In the genomic region with DNA sequence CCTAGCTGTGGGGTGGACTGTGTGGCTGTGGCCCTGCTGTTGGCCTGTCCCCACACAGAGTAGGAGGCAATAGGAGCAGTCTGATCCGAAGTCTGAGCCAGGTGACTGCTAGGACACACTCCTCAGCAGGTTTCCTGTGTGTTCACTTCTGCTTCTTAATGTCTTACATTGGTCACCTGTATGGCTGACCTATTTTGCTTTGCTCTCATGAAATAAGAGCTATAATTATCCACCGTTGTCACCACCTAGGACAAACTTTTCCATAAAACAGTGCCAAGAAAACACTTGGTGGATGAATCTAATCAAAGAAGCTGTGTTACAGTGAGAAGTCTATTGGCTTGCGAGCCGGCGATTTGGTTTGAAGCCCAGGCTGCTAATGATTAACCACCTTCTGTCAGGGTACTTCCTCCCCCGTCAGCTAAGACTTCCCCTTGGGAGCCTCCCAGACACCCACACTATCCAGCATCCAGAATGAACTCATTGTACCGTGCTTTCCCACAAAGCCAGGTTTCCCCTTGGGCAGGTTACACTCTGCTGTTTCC, we compare ENCODE assay signal across 10 mouse cellular contexts. TPM values are rescaled to one million over a fixed set of nuclear protein-coding genes. Genes with fewer than 3 reads are reported as not detected.
DNase-seq lines count a peak whose midpoint lies in the region; ATAC-seq and TF ChIP-seq lines count a peak whose summit lies in the region.
"Had no signal": no experiment of that assay in that cellular context is flagged by ENCODE, and none has a peak within 500 bp of the region (broad histone marks: within the 10 kb centered on the region; RNA-seq: fewer than 3 reads in every experiment).

No protein-coding gene starts in this region.

- H3K9ac ChIP-seq in lung, embryonic 14.5 days: no peak overlapping the region
- H3K9ac ChIP-seq: liver, embryonic 14.5 days; neural tube, embryonic 13.5 days had no signal

- peak; percentile 52; the same call in 1 of the 2 replicates for ATAC-seq in lung, embryonic 14.5 days (ENCODE audit: insufficient read depth)
- peak; percentile 79 to 87 for ATAC-seq in hematopoietic stem cell, adult 5-6 weeks (replicated peaks in 1 of 2; ENCODE audit: insufficient read depth in 1 of 2, low FRiP score in 2 of 2, low TSS enrichment in 1 of 2, low read depth in 1 of 2, poor library complexity in 2 of 2, severe bottlenecking in 2 of 2)

- TF ChIP-seq CTCF in lung, embryonic 14.5 days (IDR thresholded peaks at IDR 0.05; ENCODE audit: low read depth): no peak

- H3K27me3 ChIP-seq in lung, embryonic 14.5 days (ENCODE audit: insufficient read depth, low read length): no peaks in the 10 kb centered on the region
- H3K27me3 ChIP-seq: neural tube, embryonic 13.5 days had no signal

- no peak overlapping the region for H3K4me2 ChIP-seq in lung, embryonic 14.5 days
- H3K4me2 ChIP-seq: neural tube, embryonic 13.5 days had no signal

- WGBS in lung, embryonic 14.5 days: 53% methylated on average over 7 of the region's 7 CpGs

- no peaks in the 10 kb centered on the region for H3K36me3 ChIP-seq in lung, embryonic 14.5 days (ENCODE audit: insufficient read depth)
- H3K36me3 ChIP-seq: neural tube, embryonic 13.5 days had no signal

- no peak overlapping the region for H3K27ac ChIP-seq in lung, embryonic 14.5 days (ENCODE audit: low read depth)
- H3K27ac ChIP-seq: liver, embryonic 14.5 days; neural tube, embryonic 13.5 days had no signal

- intact Hi-C loops in left cerebral cortex, postnatal 36 days (cut with DNase I): no loop called here

- no peaks in the 10 kb centered on the region for H3K9me3 ChIP-seq in lung, embryonic 14.5 days (ENCODE audit: low read depth, low read length)
- H3K9me3 ChIP-seq: neural tube, embryonic 13.5 days had no signal

- peak; percentile 16 for DNase-seq in adrenal gland, adult 2 months
- no peak for DNase-seq in adrenal gland, postnatal 36 days
- DNase-seq in lung, embryonic 14.5 days: peak; percentile 32
- DNase-seq in lung, postnatal 36 days: no peak
- DNase-seq in layer of hippocampus, adult 9-11 months: peak; percentile 61
- DNase-seq in thymus, postnatal 36 days: no peak
- DNase-seq in left cerebral cortex, postnatal 36 days (ENCODE audit: low spot score in 2 of 2): no peak

- no peak overlapping the region for H3K4me3 ChIP-seq in lung, embryonic 14.5 days (ENCODE audit: low read depth, low read length)
- H3K4me3 ChIP-seq: neural tube, embryonic 13.5 days had no signal

- no peaks in the 10 kb centered on the region for H3K4me1 ChIP-seq in lung, embryonic 14.5 days (ENCODE audit: insufficient read depth)
- H3K4me1 ChIP-seq: neural tube, embryonic 13.5 days had no signal

RNA-seq across cellular contexts. Expression of a gene that starts 14.5 kb away (rescaled TPM):
- 100 to 1,000 TPM; 342 to 413 TPM for total RNA-seq in adrenal gland, adult 2 months (2021)
- polyA plus RNA-seq in adrenal gland, adult 2 months (2012; rRNA removed): 3.5 and 3.9 TPM in 2 replicates
- total RNA-seq in adrenal gland, postnatal 36 days (2021): 100 to 1,000 TPM; 524 to 538 TPM
- polyA plus RNA-seq in lung, embryonic 14.5 days (2014; fragmentation: Nextera tagmentation; extraction: Ambion mirVana): 90.4 and 99.9 TPM in 2 replicates
- 312 and 402 TPM in 2 replicates for total RNA-seq in hematopoietic stem cell, adult 5-6 weeks (2017)
- total RNA-seq in left cerebral cortex, postnatal 36 days (2021): 10 to 100 TPM; 58.5 to 64.2 TPM

Comparison
In these comparisons a context has a peak if more than half of its experiments do, and no peak if none do; other contexts are left out.
1. DNase-seq: peak in adrenal gland, adult 2 months (single experiment), lung, embryonic 14.5 days (single experiment) and layer of hippocampus, adult 9-11 months (single experiment); none in adrenal gland, postnatal 36 days (0 of 2), lung, postnatal 36 days (single experiment), thymus, postnatal 36 days (0 of 2) and left cerebral cortex, postnatal 36 days (0 of 2).